Mouse (Mus musculus) hindbrain, embryonic 16.5 days (tissue): Measurements from ENCODE around the gene Gmfb. TPM values are rescaled to one million over a fixed set of nuclear protein-coding genes. Genes with fewer than 3 reads are reported as not detected.
"Not testable (repeated sequence)": the region's sequence is repeated elsewhere in the genome, so short reads cannot be mapped to it uniquely, and the experiment has no call there.

Experiments used
- ATAC-seq: fragments of 200-750 bp; cut with Nextera tagmentation; 2 replicates; pipeline ENCODE4 v1.8.0; 2017; ENCODE audit warnings: moderate TSS enrichment, moderate library complexity
- H3K27ac ChIP-seq: fragments of 300-500 bp; sonication (generic); 2 replicates; pipeline ENCODE4 v1.5.1; 2014; ENCODE audit warnings: low read depth, mild to moderate bottlenecking, control low read depth, low read length, moderate library complexity
- H3K27me3 ChIP-seq: fragments of 300-500 bp; sonication (generic); replicated peaks from 2 replicates; pipeline ENCODE4 v1.6.1; 2014; ENCODE audit warnings: low read length; ENCODE audit not compliant: control insufficient read depth, insufficient read depth
- H3K36me3 ChIP-seq: fragments of 300-500 bp; sonication (generic); 2 replicates; pipeline ENCODE4 v1.6.1; 2014; ENCODE audit warnings: mild to moderate bottlenecking, low read length, moderate library complexity, mixed read lengths; ENCODE audit not compliant: control insufficient read depth, insufficient read depth
- H3K4me1 ChIP-seq: fragments of 300-500 bp; sonication (generic); 2 replicates; pipeline ENCODE4 v1.6.1; 2014; ENCODE audit warnings: low read depth, low read length; ENCODE audit not compliant: control insufficient read depth, insufficient read depth
- H3K4me2 ChIP-seq: fragments of 300-500 bp; sonication (generic); 2 replicates; pipeline ENCODE4 v1.6.1; 2014; ENCODE audit warnings: mild to moderate bottlenecking, low read length, control low read depth, moderate library complexity
- H3K4me3 ChIP-seq: fragments of 300-500 bp; sonication (generic); 2 replicates; pipeline ENCODE4 v1.5.1; 2014; ENCODE audit warnings: mild to moderate bottlenecking, low read length, control low read depth, moderate library complexity
- H3K9ac ChIP-seq: fragments of 300-500 bp; sonication (generic); 2 replicates; pipeline ENCODE4 v1.6.1; 2014; ENCODE audit warnings: low read depth, mild to moderate bottlenecking, control low read depth, low read length, moderate library complexity
- H3K9me3 ChIP-seq: fragments of 300-500 bp; sonication (generic); 2 replicates; pipeline ENCODE4 v1.6.1; 2014; ENCODE audit warnings: mild to moderate bottlenecking, low read length, moderate library complexity; ENCODE audit not compliant: control insufficient read depth
- WGBS: fragments of 180-500 bp; shearing (Covaris S2); extraction: QIAGEN DNeasy Blood & Tissue Kit; methylation state at CpG from one replicate; pipeline ENCODE4 v1.1.7; 2014; 5-methylcytosine and 5-hydroxymethylcytosine counted together
- polyA plus RNA-seq: library from polyadenylated mRNA; unstranded; fragments of >200 nt; fragmentation: Nextera tagmentation; extraction: Ambion mirVana; gene quantifications from 2 replicates; pipeline ENCODE4 v1.2.1, GENCODE M21; 2015

Gene Gmfb
- polyA plus RNA-seq, 1 experiment from 2014 or later = 133 TPM

GRCm38 (mm10) chr14:46832354-46833272 is 10.6 kb upstream of the Gmfb start:
- H3K4me2 ChIP-seq = peak overlapping the region; percentile 95
- 10% methylated on average over 39 of the region's 40 CpGs for WGBS
- no peaks in the 10 kb centered on the region for H3K36me3 ChIP-seq
- peak overlapping the region; percentile 77 for H3K4me3 ChIP-seq
- H3K9ac ChIP-seq = peak overlapping the region; percentile 86
- H3K9me3 ChIP-seq = no peaks in the 10 kb centered on the region
- H3K4me1 ChIP-seq = peaks cover 9% of the 10 kb centered on the region
- no peak for ATAC-seq
- no peaks in the 10 kb centered on the region for H3K27me3 ChIP-seq
- H3K27ac ChIP-seq = peak overlapping the region; percentile 54

- H3K27me3 ChIP-seq = no peaks in the 10 kb centered on the region
- peak within 1 kb of the TSS; percentile 86 for H3K9ac ChIP-seq
- H3K4me1 ChIP-seq = peaks cover 9% of the 10 kb centered on the region
- peak within 1 kb of the TSS; percentile 77 for H3K4me3 ChIP-seq
- H3K27ac ChIP-seq = peak within 1 kb of the TSS; percentile 54
- H3K9me3 ChIP-seq = no peaks in the 10 kb centered on the region
- under 1% methylated on average over 22 of the region's 32 CpGs for WGBS
- H3K36me3 ChIP-seq = no peaks in the 10 kb centered on the region
- H3K4me2 ChIP-seq = peak within 1 kb of the TSS; percentile 95
- ATAC-seq = peak; percentile 99
Measured at GRCm38 (mm10) chr14:46831837-46832333, 9.8 kb upstream of the Gmfb start, which contains the start of gene Cgrrf1. Cgrrf1 (plus strand) TSS chr14:46832125.

- H3K36me3 ChIP-seq = no peaks in the 10 kb centered on the region
- H3K4me1 ChIP-seq = peaks cover 9% of the 10 kb centered on the region
- ATAC-seq = no peak
- peak overlapping the region; percentile 86 for H3K9ac ChIP-seq
- H3K4me3 ChIP-seq = peak overlapping the region; percentile 77
- peak overlapping the region; percentile 95 for H3K4me2 ChIP-seq
- H3K9me3 ChIP-seq = no peaks in the 10 kb centered on the region
- no peaks in the 10 kb centered on the region for H3K27me3 ChIP-seq
- 6% methylated on average over 4 of the region's 4 CpGs for WGBS
- H3K27ac ChIP-seq = no peak overlapping the region
Measured at GRCm38 (mm10) chr14:46831295-46831694, 9.3 kb upstream of the Gmfb start.

- H3K27me3 ChIP-seq = 0 out of 2 replicates have a peak, but pooled peaks cover 2% of the 10 kb centered on the region
- no peak overlapping the region for H3K4me3 ChIP-seq
- 85% methylated on average over 1 of the region's 1 CpGs for WGBS
- no peak overlapping the region for H3K9ac ChIP-seq
- ATAC-seq = no peak
- no peak overlapping the region for H3K27ac ChIP-seq
- H3K4me2 ChIP-seq = no peak overlapping the region
- no peaks in the 10 kb centered on the region for H3K36me3 ChIP-seq
- H3K9me3 ChIP-seq = no peaks in the 10 kb centered on the region
- peaks cover 4% of the 10 kb centered on the region for H3K4me1 ChIP-seq
Measured at GRCm38 (mm10) chr14:46827430-46827829, 5.4 kb upstream of the Gmfb start.

- 78% methylated on average over 2 of the region's 2 CpGs for WGBS
- Histone ChIP-seq H3K4me1 (peaks cover 13% of the 10 kb centered on the region), H3K27me3 (0 out of 2 replicates have a peak, but pooled peaks cover 2% of the 10 kb centered on the region), H3K4me2 (no peak overlapping the region), H3K9me3 (no peaks in the 10 kb centered on the region), H3K4me3 (no peak overlapping the region), H3K36me3 (no peaks in the 10 kb centered on the region), H3K27ac (no peak overlapping the region), H3K9ac (no peak overlapping the region)
- no peak for ATAC-seq
Measured at GRCm38 (mm10) chr14:46823996-46824395, 2.0 kb upstream of the Gmfb start.

- peak overlapping the region; percentile 67 for H3K4me2 ChIP-seq
- no peaks in the 10 kb centered on the region for H3K36me3 ChIP-seq
- H3K4me3 ChIP-seq = peak overlapping the region; percentile 93
- H3K9ac ChIP-seq = peak overlapping the region; percentile 89
- H3K4me1 ChIP-seq = peaks cover 13% of the 10 kb centered on the region
- H3K9me3 ChIP-seq = no peaks in the 10 kb centered on the region
- peak overlapping the region; percentile 80 for H3K27ac ChIP-seq
- ATAC-seq = no peak
- H3K27me3 ChIP-seq = 0 out of 2 replicates have a peak, but pooled peaks cover 2% of the 10 kb centered on the region
- 1% methylated on average over 11 of the region's 11 CpGs for WGBS
Measured at GRCm38 (mm10) chr14:46821271-46821872, 670 bp downstream of the Gmfb start.

GRCm38 (mm10) chr14:46819961-46820360 is 2.1 kb downstream of the Gmfb start:
- ATAC-seq, H3K9me3 ChIP-seq, H3K27ac ChIP-seq, H3K9ac ChIP-seq, H3K4me2 ChIP-seq, H3K4me3 ChIP-seq, H3K36me3 ChIP-seq, H3K27me3 ChIP-seq: not testable (repeated sequence)
- WGBS = 96% methylated on average over 5 of the region's 6 CpGs
- H3K4me1 ChIP-seq = peaks cover 13% of the 10 kb centered on the region

- WGBS = 95% methylated on average over 7 of the region's 7 CpGs
Measured at GRCm38 (mm10) chr14:46818743-46819142, 3.3 kb downstream of the Gmfb start.

More at GRCm38 (mm10) chr14:46818743-46819142, 3.3 kb downstream of the Gmfb start:
- no peak for ATAC-seq
- Histone ChIP-seq H3K4me3 (no peak overlapping the region), H3K4me2 (no peak overlapping the region), H3K27me3 (no peaks in the 10 kb centered on the region), H3K4me1 (peaks cover 13% of the 10 kb centered on the region), H3K36me3 (peaks cover 2% of the 10 kb centered on the region; the same call in 1 of the 2 replicates), H3K9me3 (no peaks in the 10 kb centered on the region), H3K9ac (no peak overlapping the region), H3K27ac (no peak overlapping the region)
